Comparison of ENCODE assay signal across 8 mouse cellular contexts in genomic region chr1:191396897-191397849, GRCm38 (mm10). TPM values are rescaled to one million over a fixed set of nuclear protein-coding genes. Genes with fewer than 3 reads are reported as not detected.
DNase-seq lines count a peak whose midpoint lies in the region; ATAC-seq and TF ChIP-seq lines count a peak whose summit lies in the region.

No protein-coding gene starts in this region.

- H3K4me1 ChIP-seq in embryonic facial prominence, embryonic 13.5 days, result peaks cover 4% of the 10 kb centered on the region
- H3K4me1 ChIP-seq in kidney, adult 2 months (ENCODE audit: control insufficient read depth, insufficient read depth, low read length), result peaks cover 3% of the 10 kb centered on the region
- peaks cover 13% of the 10 kb centered on the region for H3K4me1 ChIP-seq in limb, embryonic 12.5 days (replicated peaks)
- H3K4me1 ChIP-seq in midbrain, embryonic 15.5 days, result peaks cover 8% of the 10 kb centered on the region; the same call in 1 of the 2 replicates
- peaks cover 8% of the 10 kb centered on the region; the same call in 1 of the 2 replicates for H3K4me1 ChIP-seq in spleen, adult 2 months (ENCODE audit: control insufficient read depth, insufficient read depth, insufficient read length)

- no peak for TF ChIP-seq CTCF in kidney, adult 2 months (conservative IDR thresholded peaks at IDR 0.05; ENCODE audit: insufficient read depth, insufficient read length, low read depth, low read length)
- TF ChIP-seq CTCF in spleen, adult 2 months (IDR thresholded peaks at IDR 0.05; ENCODE audit: extremely low read depth, insufficient read depth, insufficient read length, insufficient replicate concordance), result no peak

- peak overlapping the region; percentile 91 for H3K9ac ChIP-seq in embryonic facial prominence, embryonic 13.5 days
- peak overlapping the region; percentile 91 for H3K9ac ChIP-seq in limb, embryonic 12.5 days (replicated peaks)
- H3K9ac ChIP-seq in midbrain, embryonic 15.5 days, result peak overlapping the region; percentile 57

- H3K4me2 ChIP-seq in embryonic facial prominence, embryonic 13.5 days, result peak overlapping the region; percentile 79
- H3K4me2 ChIP-seq in limb, embryonic 12.5 days, result peak overlapping the region; percentile 71
- H3K4me2 ChIP-seq in midbrain, embryonic 15.5 days, result peak overlapping the region; percentile 63

- ATAC-seq in embryonic facial prominence, embryonic 13.5 days (ENCODE audit: insufficient number of reproducible peaks, insufficient read depth, low FRiP score, low TSS enrichment, low read depth), result peak; percentile 97
- ATAC-seq in limb, embryonic 12.5 days (ENCODE audit: insufficient number of reproducible peaks, insufficient read depth, low FRiP score, low TSS enrichment, low read depth), result peak; percentile 99
- ATAC-seq in midbrain, embryonic 15.5 days (replicated peaks), result peak; percentile 99

- H3K9me3 ChIP-seq in embryonic facial prominence, embryonic 13.5 days, result no peaks in the 10 kb centered on the region
- no peaks in the 10 kb centered on the region for H3K9me3 ChIP-seq in limb, embryonic 12.5 days
- no peaks in the 10 kb centered on the region for H3K9me3 ChIP-seq in midbrain, embryonic 15.5 days

- H3K27me3 ChIP-seq in embryonic facial prominence, embryonic 13.5 days, result no peaks in the 10 kb centered on the region
- H3K27me3 ChIP-seq in kidney, adult 2 months (replicated peaks; ENCODE audit: control insufficient read depth, insufficient read depth, low read length), result no peaks in the 10 kb centered on the region
- H3K27me3 ChIP-seq in limb, embryonic 12.5 days, result no peaks in the 10 kb centered on the region
- peaks cover 8% of the 10 kb centered on the region for H3K27me3 ChIP-seq in midbrain, embryonic 15.5 days (replicated peaks)
- H3K27me3 ChIP-seq in spleen, adult 2 months (ENCODE audit: control insufficient read depth, insufficient read depth, low read length), result 0 out of 2 replicates have a peak, but pooled peaks cover 2% of the 10 kb centered on the region

- DNase-seq in 3134 (ENCODE audit: extremely low read depth, insufficient read length, low spot score), result peak; percentile 100
- DNase-seq in adrenal gland, postnatal 36 days, result peak; percentile 100
- peak; percentile 100 for DNase-seq in heart, adult 18-20 months
- DNase-seq in kidney, adult 2 months, result peak; percentile 100
- DNase-seq in spleen, adult 2 months (ENCODE audit: low read depth in 1 of 2, low spot score in 2 of 2), result peak; percentile 99

- no peaks in the 10 kb centered on the region for H3K36me3 ChIP-seq in embryonic facial prominence, embryonic 13.5 days
- no peaks in the 10 kb centered on the region for H3K36me3 ChIP-seq in kidney, adult 2 months (ENCODE audit: control insufficient read depth, insufficient read depth, low read length)
- H3K36me3 ChIP-seq in limb, embryonic 12.5 days, result no peaks in the 10 kb centered on the region
- H3K36me3 ChIP-seq in midbrain, embryonic 15.5 days (replicated peaks), result no peaks in the 10 kb centered on the region
- H3K36me3 ChIP-seq in spleen, adult 2 months (ENCODE audit: control insufficient read depth, insufficient read depth, low read length), result no peaks in the 10 kb centered on the region

- TF ChIP-seq POLR2A in kidney, adult 2 months (IDR thresholded peaks at IDR 0.05; ENCODE audit: low read depth, low read length), result peak; percentile 91
- TF ChIP-seq POLR2A in spleen, adult 2 months (IDR thresholded peaks at IDR 0.05; ENCODE audit: low read depth, low read length), result peak; percentile 93

- under 1% methylated on average over 81 of the region's 82 CpGs for WGBS in embryonic facial prominence, embryonic 13.5 days
- under 1% methylated on average over 82 of the region's 82 CpGs for WGBS in kidney, adult 2 months
- under 1% methylated on average over 74 of the region's 82 CpGs for WGBS in limb, embryonic 12.5 days
- 0% methylated on average over 74 of the region's 82 CpGs for WGBS in midbrain, embryonic 15.5 days
- WGBS in spleen, adult 2 months, result 1% methylated on average over 82 of the region's 82 CpGs

- H3K4me3 ChIP-seq in embryonic facial prominence, embryonic 13.5 days, result peak overlapping the region; percentile 88
- H3K4me3 ChIP-seq in kidney, adult 2 months (ENCODE audit: insufficient read depth, low read depth, low read length), result peak overlapping the region; percentile 100
- H3K4me3 ChIP-seq in limb, embryonic 12.5 days (replicated peaks), result peak overlapping the region; percentile 75
- H3K4me3 ChIP-seq in midbrain, embryonic 15.5 days, result peak overlapping the region; percentile 76
- peak overlapping the region; percentile 84 for H3K4me3 ChIP-seq in spleen, adult 2 months (ENCODE audit: extremely low read depth, insufficient read depth, insufficient read length)

- peak overlapping the region; percentile 96 for H3K27ac ChIP-seq in embryonic facial prominence, embryonic 13.5 days
- H3K27ac ChIP-seq in kidney, adult 2 months (ENCODE audit: insufficient read depth, low read depth, low read length), result peak overlapping the region; percentile 100
- H3K27ac ChIP-seq in limb, embryonic 12.5 days, result peak overlapping the region; percentile 91
- H3K27ac ChIP-seq in midbrain, embryonic 15.5 days, result peak overlapping the region; percentile 97
- H3K27ac ChIP-seq in spleen, adult 2 months (ENCODE audit: insufficient read depth, low read length), result peak overlapping the region; percentile 100

RNA-seq across cellular contexts. Expression of gene Ppp2r5a, which starts 5.9 kb away (rescaled TPM):
- 100 to 1,000 TPM; 192 to 197 TPM for total RNA-seq in adrenal gland, postnatal 36 days (2021)
- 14.4 and 18.6 TPM in 2 replicates for polyA plus RNA-seq in embryonic facial prominence, embryonic 13.5 days (2015; fragmentation: Nextera tagmentation; extraction: Ambion mirVana)
- 100 to 1,000 TPM; 100 to 110 TPM for total RNA-seq in heart, adult 18-20 months (2021)
- 69.6 and 73.2 TPM in 2 replicates for polyA plus RNA-seq in kidney, adult 2 months (2012; rRNA removed)
- polyA plus RNA-seq in limb, embryonic 12.5 days (2016; fragmentation: Nextera tagmentation; extraction: Ambion mirVana), result 11.7 and 18.7 TPM in 2 replicates
- 8.3 and 9.4 TPM in 2 replicates for polyA plus RNA-seq in midbrain, embryonic 15.5 days (2015; fragmentation: Nextera tagmentation; extraction: Ambion mirVana)
- polyA plus RNA-seq in spleen, adult 2 months (2012; rRNA removed), result 49.2 and 65.2 TPM in 2 replicates

Comparison
In these comparisons a context has a peak if more than half of its experiments do, and no peak if none do; other contexts are left out.
1. Peak in every context shown above with its lines: DNase-seq, ATAC-seq, H3K4me3 ChIP-seq and H3K27ac ChIP-seq.